Mouse (Mus musculus): Measurements from ENCODE around the gene Rnf150. TPM values are rescaled to one million over a fixed set of nuclear protein-coding genes. Genes with fewer than 3 reads are reported as not detected.

The Rnf150 gene
- polyA plus RNA-seq, 1 experiment from 2014 or later: 1.5 TPM

DNA sequence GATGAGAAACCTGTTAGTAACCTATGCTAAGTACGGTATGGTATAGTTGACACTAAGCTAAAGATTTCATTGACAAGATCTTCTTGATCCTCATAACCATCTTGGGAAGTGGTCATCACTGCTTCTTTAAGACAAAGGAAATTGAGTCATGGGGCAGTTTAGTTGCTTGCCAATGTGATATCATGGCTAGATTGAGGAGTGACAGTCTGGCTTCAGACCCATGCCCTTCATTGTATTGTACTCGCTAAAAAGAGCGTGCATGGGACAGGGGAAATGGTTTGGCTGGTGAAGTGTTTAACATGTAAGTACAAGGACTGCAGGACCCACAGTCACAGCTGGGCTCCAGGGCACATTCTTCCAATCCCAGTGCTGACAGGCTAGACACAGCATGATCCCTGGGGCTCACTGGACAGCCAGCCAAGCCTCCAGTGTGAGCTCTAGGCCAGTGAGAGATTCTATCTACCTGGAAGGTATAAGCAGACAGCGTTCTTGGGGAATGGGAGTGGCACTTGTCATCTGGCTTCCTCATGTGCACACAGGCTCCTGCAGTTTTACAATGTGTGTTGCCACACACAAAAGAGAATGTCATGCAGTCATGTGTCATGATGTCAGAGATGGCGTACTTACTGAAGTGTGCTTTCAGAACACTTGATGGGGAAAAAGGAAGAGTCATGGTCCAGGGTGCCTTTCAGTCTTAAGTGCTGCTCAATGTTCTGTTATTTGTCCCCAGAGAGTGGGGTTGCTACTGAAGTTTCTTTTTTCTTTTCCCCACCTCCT lies 54.6 kb downstream of the Rnf150 start:
- Histone ChIP-seq H3K36me3 (ENCODE audit: control insufficient read depth, insufficient read depth, low read length) (no peaks in the 10 kb centered on the region), H3K4me2 (ENCODE audit: low read depth, low read length, severe bottlenecking) (no peak overlapping the region), H3K9ac (ENCODE audit: low read length) (no peak overlapping the region), H3K27ac (ENCODE audit: low read depth, low read length) (no peak overlapping the region), H3K9me3 (ENCODE audit: control insufficient read depth, low read length) (no peaks in the 10 kb centered on the region), H3K27me3 (ENCODE audit: control insufficient read depth, insufficient read depth, low read length) (no peaks in the 10 kb centered on the region), H3K4me1 (replicated peaks; ENCODE audit: control insufficient read depth, insufficient read depth, low read length) (no peaks in the 10 kb centered on the region), H3K4me3 (ENCODE audit: low read depth, low read length) (no peak overlapping the region)
- DNase-seq (ENCODE audit: low spot score) (no peak), ATAC-seq (replicated peaks; ENCODE audit: low FRiP score) (no peak)
- WGBS: 88% methylated on average over 5 of the region's 5 CpGs

DNA sequence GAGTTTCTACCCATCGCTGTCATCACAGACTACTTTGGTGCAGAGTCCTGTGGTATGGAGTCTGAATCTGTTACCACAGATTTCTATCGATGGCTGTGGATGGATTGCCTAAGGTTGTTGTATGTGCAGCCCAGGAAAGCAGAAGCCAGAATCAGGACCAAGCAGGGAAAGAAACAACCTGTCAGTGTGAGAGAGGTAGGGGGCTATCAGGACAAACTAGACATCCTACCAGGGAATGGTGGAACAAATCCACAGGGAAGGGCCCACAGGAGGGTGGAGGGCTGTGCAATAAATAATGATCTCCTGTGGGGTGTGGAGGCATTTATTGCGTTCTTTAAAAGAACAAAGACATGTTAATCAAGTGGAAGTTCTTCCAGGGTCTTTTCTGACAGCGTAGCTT lies 56.5 kb downstream of the Rnf150 start:
- no peaks in the 10 kb centered on the region for H3K36me3 ChIP-seq (ENCODE audit: control insufficient read depth, insufficient read depth, low read length)
- ATAC-seq (replicated peaks; ENCODE audit: low FRiP score) (no peak), DNase-seq (ENCODE audit: low spot score) (no peak)
- H3K9me3 ChIP-seq (ENCODE audit: control insufficient read depth, low read length): no peaks in the 10 kb centered on the region
- H3K4me1 ChIP-seq (replicated peaks; ENCODE audit: control insufficient read depth, insufficient read depth, low read length): no peaks in the 10 kb centered on the region
- no peak overlapping the region for H3K27ac ChIP-seq (ENCODE audit: low read depth, low read length)
- H3K4me2 ChIP-seq (ENCODE audit: low read depth, low read length, severe bottlenecking): no peak overlapping the region
- no peaks in the 10 kb centered on the region for H3K27me3 ChIP-seq (ENCODE audit: control insufficient read depth, insufficient read depth, low read length)
- no peak overlapping the region for H3K9ac ChIP-seq (ENCODE audit: low read length)
- WGBS: 62% methylated on average over 4 of the region's 4 CpGs
- H3K4me3 ChIP-seq (ENCODE audit: low read depth, low read length): no peak overlapping the region

DNA sequence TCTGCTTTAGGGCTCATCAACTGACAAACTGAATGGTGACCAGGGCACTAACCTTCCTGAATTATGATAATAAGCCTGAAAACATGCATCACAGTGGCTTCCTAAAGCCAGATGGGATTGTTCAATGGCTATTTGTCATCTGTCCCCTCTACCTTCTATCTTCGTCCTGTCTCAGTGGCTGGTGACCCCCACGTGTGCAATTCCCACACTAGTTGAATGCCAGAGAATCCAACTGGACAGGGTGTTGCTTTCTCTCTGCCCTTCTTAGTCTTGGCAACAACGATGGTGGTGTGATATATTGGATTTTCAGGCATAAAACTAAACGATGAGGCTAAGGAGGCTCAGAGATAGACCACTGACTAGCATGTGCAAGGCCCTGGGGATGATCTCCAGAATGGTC lies 57.0 kb downstream of the Rnf150 start:
- Histone ChIP-seq H3K27ac (ENCODE audit: low read depth, low read length) (no peak overlapping the region), H3K4me1 (replicated peaks; ENCODE audit: control insufficient read depth, insufficient read depth, low read length) (no peaks in the 10 kb centered on the region), H3K9me3 (ENCODE audit: control insufficient read depth, low read length) (no peaks in the 10 kb centered on the region), H3K9ac (ENCODE audit: low read length) (no peak overlapping the region), H3K4me3 (ENCODE audit: low read depth, low read length) (no peak overlapping the region), H3K4me2 (ENCODE audit: low read depth, low read length, severe bottlenecking) (no peak overlapping the region), H3K27me3 (ENCODE audit: control insufficient read depth, insufficient read depth, low read length) (no peaks in the 10 kb centered on the region), H3K36me3 (ENCODE audit: control insufficient read depth, insufficient read depth, low read length) (no peaks in the 10 kb centered on the region)
- WGBS: 74% methylated on average over 4 of the region's 4 CpGs
- ATAC-seq (replicated peaks; ENCODE audit: low FRiP score): no peak
- DNase-seq (ENCODE audit: low spot score): no peak

DNA sequence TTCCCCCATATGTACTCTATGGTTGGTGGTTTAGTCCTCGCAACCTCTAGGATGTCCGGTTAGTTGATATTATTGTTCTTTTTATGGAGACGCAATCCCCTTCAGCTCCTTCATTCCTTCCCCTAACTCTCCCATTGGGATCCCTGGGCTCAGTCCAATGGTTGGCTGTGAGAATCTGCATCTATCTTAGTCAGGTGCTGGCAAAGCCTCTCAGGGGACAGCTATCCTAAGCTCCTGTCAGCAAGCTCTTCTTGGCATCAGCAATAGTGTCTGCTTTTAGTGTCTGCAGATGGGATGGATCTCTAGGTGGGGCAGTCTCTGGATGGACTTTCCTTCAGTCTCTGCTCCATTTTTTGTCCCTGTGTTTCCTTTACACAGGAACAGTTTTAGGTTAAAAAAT lies 62.1 kb downstream of the Rnf150 start:
- 98% methylated on average over 3 of the region's 3 CpGs for WGBS
- Histone ChIP-seq H3K36me3 (ENCODE audit: control insufficient read depth, insufficient read depth, low read length) (no peaks in the 10 kb centered on the region), H3K27ac (ENCODE audit: low read depth, low read length) (no peak overlapping the region), H3K9ac (ENCODE audit: low read length) (no peak overlapping the region), H3K27me3 (ENCODE audit: control insufficient read depth, insufficient read depth, low read length) (no peaks in the 10 kb centered on the region), H3K4me2 (ENCODE audit: low read depth, low read length, severe bottlenecking) (no peak overlapping the region), H3K4me3 (ENCODE audit: low read depth, low read length) (no peak overlapping the region), H3K9me3 (ENCODE audit: control insufficient read depth, low read length) (no peaks in the 10 kb centered on the region), H3K4me1 (replicated peaks; ENCODE audit: control insufficient read depth, insufficient read depth, low read length) (no peaks in the 10 kb centered on the region)
- ATAC-seq (replicated peaks; ENCODE audit: low FRiP score): no peak
- no peak for DNase-seq (ENCODE audit: low spot score)

DNA sequence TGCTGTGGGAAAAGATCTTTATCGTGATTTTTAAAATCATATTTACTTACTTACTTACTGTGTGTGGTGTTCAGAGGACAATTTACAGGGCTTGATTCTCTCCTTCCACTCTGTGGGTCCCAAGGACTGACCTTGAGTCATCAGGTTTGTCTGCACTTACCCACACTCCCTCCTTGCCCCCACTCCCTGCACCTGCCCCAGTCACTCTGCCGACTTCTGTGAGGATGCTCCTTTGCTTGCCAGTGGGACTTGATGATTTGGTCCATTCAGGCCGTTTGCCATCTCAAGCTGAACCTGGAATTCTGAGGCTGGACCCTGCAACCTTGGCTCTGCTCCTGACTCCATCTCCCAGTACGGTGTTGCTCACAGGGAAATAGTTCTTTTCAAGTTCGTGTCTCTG lies 63.4 kb downstream of the Rnf150 start:
- no peak overlapping the region for H3K27ac ChIP-seq (ENCODE audit: low read depth, low read length)
- no peaks in the 10 kb centered on the region for H3K9me3 ChIP-seq (ENCODE audit: control insufficient read depth, low read length)
- no peak overlapping the region for H3K4me2 ChIP-seq (ENCODE audit: low read depth, low read length, severe bottlenecking)
- ATAC-seq (replicated peaks; ENCODE audit: low FRiP score) (no peak), DNase-seq (ENCODE audit: low spot score) (no peak)
- no peak overlapping the region for H3K4me3 ChIP-seq (ENCODE audit: low read depth, low read length)
- H3K9ac ChIP-seq (ENCODE audit: low read length): no peak overlapping the region
- H3K36me3 ChIP-seq (ENCODE audit: control insufficient read depth, insufficient read depth, low read length): no peaks in the 10 kb centered on the region
- H3K4me1 ChIP-seq (replicated peaks; ENCODE audit: control insufficient read depth, insufficient read depth, low read length): no peaks in the 10 kb centered on the region
- no peaks in the 10 kb centered on the region for H3K27me3 ChIP-seq (ENCODE audit: control insufficient read depth, insufficient read depth, low read length)
- 83% methylated on average over 5 of the region's 5 CpGs for WGBS

DNA sequence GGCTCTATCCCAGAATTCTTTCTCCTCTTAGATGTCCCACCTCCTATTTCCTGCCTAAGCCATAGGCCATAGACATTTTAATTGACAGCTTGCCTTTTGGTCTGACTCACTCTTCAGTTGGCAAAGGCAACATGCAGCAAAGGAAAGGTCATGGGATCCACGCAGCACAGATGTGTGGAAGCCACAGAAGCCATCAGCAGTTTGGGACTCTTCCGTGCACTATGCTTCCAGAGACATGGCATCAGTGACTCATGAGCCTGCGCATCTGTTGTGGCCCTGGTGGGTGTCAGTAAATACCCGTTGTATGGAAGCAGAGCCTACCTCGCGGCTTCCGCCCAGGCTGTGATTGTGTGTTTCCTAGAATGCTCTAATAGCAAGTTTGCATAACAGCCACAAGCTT lies 68.4 kb downstream of the Rnf150 start:
- H3K36me3 ChIP-seq (ENCODE audit: control insufficient read depth, insufficient read depth, low read length): no peaks in the 10 kb centered on the region

GRCm38 (mm10) chr8:82936162-82936561 lies 73.0 kb downstream of the Rnf150 start:
- H3K4me1 ChIP-seq (replicated peaks; ENCODE audit: control insufficient read depth, insufficient read depth, low read length): no peaks in the 10 kb centered on the region
- WGBS: 88% methylated on average over 7 of the region's 7 CpGs
- no peak overlapping the region for H3K9ac ChIP-seq (ENCODE audit: low read length)
- no peak for ATAC-seq (replicated peaks; ENCODE audit: low FRiP score)
- no peaks in the 10 kb centered on the region for H3K9me3 ChIP-seq (ENCODE audit: control insufficient read depth, low read length)
- H3K36me3 ChIP-seq (ENCODE audit: control insufficient read depth, insufficient read depth, low read length): no peaks in the 10 kb centered on the region
- H3K27me3 ChIP-seq (ENCODE audit: control insufficient read depth, insufficient read depth, low read length): no peaks in the 10 kb centered on the region
- DNase-seq (ENCODE audit: low spot score): no peak
- no peak overlapping the region for H3K4me3 ChIP-seq (ENCODE audit: low read depth, low read length)
- no peak overlapping the region for H3K4me2 ChIP-seq (ENCODE audit: low read depth, low read length, severe bottlenecking)
- H3K27ac ChIP-seq (ENCODE audit: low read depth, low read length): no peak overlapping the region

More for the DNA sequence above, 68.4 kb downstream of the Rnf150 start:
- no peaks in the 10 kb centered on the region for H3K27me3 ChIP-seq (ENCODE audit: control insufficient read depth, insufficient read depth, low read length)
- H3K4me3 ChIP-seq (ENCODE audit: low read depth, low read length): no peak overlapping the region
- WGBS: 92% methylated on average over 7 of the region's 7 CpGs
- no peaks in the 10 kb centered on the region for H3K4me1 ChIP-seq (replicated peaks; ENCODE audit: control insufficient read depth, insufficient read depth, low read length)
- ATAC-seq (replicated peaks; ENCODE audit: low FRiP score) (no peak), DNase-seq (ENCODE audit: low spot score) (no peak)
- H3K4me2 ChIP-seq (ENCODE audit: low read depth, low read length, severe bottlenecking): no peak overlapping the region
- H3K27ac ChIP-seq (ENCODE audit: low read depth, low read length): no peak overlapping the region
- H3K9ac ChIP-seq (ENCODE audit: low read length): no peak overlapping the region
- no peaks in the 10 kb centered on the region for H3K9me3 ChIP-seq (ENCODE audit: control insufficient read depth, low read length)

DNA sequence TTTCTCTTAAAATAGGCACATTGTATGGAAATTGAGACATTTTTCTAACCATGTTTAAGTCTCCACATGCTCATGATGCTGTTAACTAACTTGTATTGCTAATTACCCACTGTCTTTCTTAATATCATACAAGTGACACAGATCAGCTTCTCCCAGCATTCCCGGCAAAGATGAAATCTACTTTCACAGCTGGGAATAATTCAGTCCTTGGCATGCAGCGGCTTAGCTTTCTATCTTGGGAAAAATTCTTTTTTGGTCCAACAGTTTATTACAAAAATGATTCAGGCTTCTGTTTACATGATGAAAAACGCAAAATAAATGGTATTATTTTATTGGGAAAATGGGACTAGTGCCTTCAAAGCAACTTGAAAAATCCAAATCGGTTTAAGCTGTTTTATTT lies 73.7 kb downstream of the Rnf150 start:
- Histone ChIP-seq H3K36me3 (ENCODE audit: control insufficient read depth, insufficient read depth, low read length) (no peaks in the 10 kb centered on the region), H3K27me3 (ENCODE audit: control insufficient read depth, insufficient read depth, low read length) (no peaks in the 10 kb centered on the region), H3K4me2 (ENCODE audit: low read depth, low read length, severe bottlenecking) (no peak overlapping the region), H3K4me3 (ENCODE audit: low read depth, low read length) (no peak overlapping the region), H3K4me1 (replicated peaks; ENCODE audit: control insufficient read depth, insufficient read depth, low read length) (no peaks in the 10 kb centered on the region), H3K9me3 (ENCODE audit: control insufficient read depth, low read length) (no peaks in the 10 kb centered on the region), H3K27ac (ENCODE audit: low read depth, low read length) (no peak overlapping the region), H3K9ac (ENCODE audit: low read length) (no peak overlapping the region)
- 79% methylated on average over 4 of the region's 4 CpGs for WGBS
- DNase-seq (ENCODE audit: low spot score) (no peak), ATAC-seq (replicated peaks; ENCODE audit: low FRiP score) (no peak)

- no peaks in the 10 kb centered on the region for H3K27me3 ChIP-seq (ENCODE audit: control insufficient read depth, insufficient read depth, low read length)
- H3K9me3 ChIP-seq (ENCODE audit: control insufficient read depth, low read length): no peaks in the 10 kb centered on the region
- no peak overlapping the region for H3K27ac ChIP-seq (ENCODE audit: low read depth, low read length)
- no peaks in the 10 kb centered on the region for H3K4me1 ChIP-seq (replicated peaks; ENCODE audit: control insufficient read depth, insufficient read depth, low read length)
- DNase-seq (ENCODE audit: low spot score) (no peak), ATAC-seq (replicated peaks; ENCODE audit: low FRiP score) (no peak)
- no peaks in the 10 kb centered on the region for H3K36me3 ChIP-seq (ENCODE audit: control insufficient read depth, insufficient read depth, low read length)
- 75% methylated on average over 6 of the region's 6 CpGs for WGBS
- no peak overlapping the region for H3K4me2 ChIP-seq (ENCODE audit: low read depth, low read length, severe bottlenecking)
- H3K9ac ChIP-seq (ENCODE audit: low read length): no peak overlapping the region
- H3K4me3 ChIP-seq (ENCODE audit: low read depth, low read length): no peak overlapping the region
Measured at GRCm38 (mm10) chr8:82939912-82940311, 76.8 kb downstream of the Rnf150 start.

Measured in forebrain, embryonic 11.5 days (tissue).